Mouse (Mus musculus) hindlimb bud, embryonic 11.5 days (tissue): ENCODE data around the gene Dglucy.
"Not testable (repeated sequence)": the region's sequence is repeated elsewhere in the genome, so short reads cannot be mapped to it uniquely, and the experiment has no call there.

Experiments used
- DNase-seq: peaks from one replicate; pipeline ENCODE4 v3.0.0-alpha.2; 2012; ENCODE audit warnings: low read depth, low spot score; ENCODE audit errors: extremely low spot score

Dglucy gene

DNA sequence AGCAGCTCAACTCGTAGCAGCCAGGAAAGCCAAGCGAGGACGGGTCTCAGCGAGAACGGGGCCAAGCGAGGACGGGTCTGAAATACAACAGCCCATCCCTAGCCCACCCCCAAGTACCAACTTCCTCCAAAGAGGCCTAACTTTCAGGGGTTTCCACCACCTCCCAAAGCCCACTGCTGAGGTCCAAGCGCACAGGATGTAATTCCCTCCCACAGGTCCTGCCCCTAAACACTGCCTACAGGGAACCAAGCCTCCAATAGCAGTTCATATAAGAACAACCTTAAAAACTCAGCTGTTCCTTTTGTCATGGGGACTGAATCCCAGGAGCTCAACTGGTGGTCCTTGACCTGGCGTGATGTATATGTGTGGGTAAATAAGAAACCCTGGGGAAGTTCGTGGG lies 1.6 kb downstream of the Dglucy start:
- no peak for DNase-seq

DNA sequence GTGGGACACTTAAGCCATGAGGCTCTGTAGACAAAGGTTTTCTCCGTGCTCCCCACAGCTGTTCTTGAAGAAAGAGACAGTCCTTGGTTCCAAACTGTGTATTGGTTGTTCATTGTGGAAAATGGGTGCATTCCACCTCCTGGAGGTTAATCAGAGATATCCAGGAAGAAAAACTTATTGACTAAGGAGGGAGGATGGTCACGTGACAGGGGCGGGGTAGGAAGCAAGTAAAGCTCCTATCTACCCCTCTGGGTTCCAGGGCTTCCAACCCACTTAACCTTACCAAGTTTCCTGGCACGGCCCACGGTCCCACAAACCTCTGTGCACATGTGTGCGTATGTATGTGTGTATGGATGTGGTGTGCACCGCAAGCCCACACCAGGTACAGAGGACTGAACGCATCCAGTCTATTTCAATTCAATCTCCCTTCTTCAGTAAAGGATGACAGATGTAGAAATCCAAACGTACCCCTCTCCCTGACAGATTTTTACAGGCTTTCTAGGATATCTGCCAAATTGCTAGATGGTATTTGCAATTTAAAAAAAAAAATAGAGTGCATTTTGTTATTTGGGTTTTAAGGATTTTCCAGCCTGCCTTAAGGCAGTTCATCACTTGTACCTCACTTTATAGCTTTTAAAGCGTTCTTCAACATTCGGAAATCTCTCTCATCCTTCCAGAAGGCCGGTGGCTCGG lies 2.7 kb downstream of the Dglucy start:
- DNase-seq, result no peak

DNA sequence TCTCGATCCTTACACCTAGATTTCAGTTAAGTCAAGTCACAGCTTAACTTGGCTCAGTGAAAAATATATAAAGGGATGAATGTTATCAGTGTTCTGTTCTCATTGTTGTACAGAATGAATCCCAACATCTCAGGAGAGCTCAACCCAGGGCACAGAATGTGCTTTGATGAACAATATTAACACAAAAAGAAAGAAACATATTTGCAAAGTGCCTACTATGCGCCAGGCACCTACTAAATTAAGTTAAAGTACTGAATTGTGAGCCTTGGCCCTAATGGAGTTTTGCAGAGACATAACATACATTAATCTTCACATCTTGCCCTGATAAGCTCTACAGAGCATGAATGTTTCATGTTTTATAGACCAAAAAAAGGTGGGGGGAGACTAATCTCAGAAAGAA lies 5.3 kb downstream of the Dglucy start:
- DNase-seq, result no peak

DNA sequence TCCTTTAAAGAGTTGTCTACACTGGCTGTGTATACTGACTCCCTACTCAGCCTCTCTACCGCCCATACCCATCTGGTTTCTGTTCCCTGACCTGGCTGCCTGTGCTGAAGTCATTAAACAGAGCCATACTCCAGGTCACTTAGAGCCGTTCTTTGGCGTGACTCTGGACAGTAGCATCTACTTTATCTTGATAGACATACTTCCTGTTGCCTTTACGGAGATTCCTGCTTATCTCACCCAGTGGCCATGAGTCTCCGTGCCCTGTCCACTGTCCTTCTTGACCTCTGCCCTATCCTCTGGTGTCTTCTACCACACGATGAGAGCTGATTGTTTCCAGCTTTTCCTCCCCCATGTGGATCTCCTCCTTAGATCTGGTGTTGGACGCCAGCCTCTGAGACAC lies 6.5 kb downstream of the Dglucy start:
- no peak for DNase-seq

DNA sequence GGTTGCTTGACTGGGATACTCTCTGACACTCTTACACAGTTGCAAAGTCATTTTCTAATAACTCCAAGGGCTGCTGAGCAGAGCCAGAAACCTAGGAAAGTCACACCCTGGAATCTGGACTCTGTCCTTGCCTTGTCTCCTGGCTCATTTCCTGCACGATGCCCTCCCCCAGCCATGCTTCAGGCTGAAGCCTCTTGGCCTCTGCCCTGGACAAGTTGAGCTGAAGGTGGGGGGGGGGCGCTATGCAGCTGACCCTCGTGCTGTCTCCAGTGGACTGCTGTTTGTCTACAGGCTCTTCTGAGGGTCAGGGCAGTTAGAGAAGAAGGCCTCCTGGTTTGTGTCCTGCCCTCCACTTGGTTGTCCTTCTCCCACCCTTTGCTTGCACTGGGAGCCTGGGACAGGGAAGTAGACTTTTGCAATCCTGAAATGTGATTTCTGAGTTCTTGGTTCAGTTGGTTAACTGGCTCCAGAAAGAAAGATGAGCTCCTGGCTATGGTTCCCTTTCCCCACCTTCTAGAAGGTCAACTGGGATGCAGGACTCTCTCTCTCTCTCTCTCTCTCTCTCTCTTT lies 11.2 kb downstream of the Dglucy start:
- no peak for DNase-seq

DNA sequence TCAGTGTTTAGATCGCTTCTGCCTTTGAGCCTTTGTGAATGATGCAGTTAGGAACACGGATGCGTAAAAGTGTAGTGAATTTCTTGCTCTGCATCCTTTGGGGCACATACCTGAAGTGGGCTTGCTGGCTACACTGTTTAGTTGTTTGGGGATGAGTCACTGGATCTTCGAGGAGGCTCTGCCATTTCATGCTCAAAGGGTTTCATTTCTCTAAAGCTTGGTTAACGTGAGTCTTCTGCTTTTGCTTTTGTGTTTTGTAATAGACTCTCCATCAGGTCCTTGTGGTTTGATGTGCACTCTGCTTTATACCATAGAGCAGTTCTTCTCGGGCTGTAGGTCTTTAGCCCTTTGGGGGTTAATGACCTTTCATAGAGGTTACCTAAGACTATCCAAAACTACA lies 12.6 kb downstream of the Dglucy start:
- no peak for DNase-seq

DNA sequence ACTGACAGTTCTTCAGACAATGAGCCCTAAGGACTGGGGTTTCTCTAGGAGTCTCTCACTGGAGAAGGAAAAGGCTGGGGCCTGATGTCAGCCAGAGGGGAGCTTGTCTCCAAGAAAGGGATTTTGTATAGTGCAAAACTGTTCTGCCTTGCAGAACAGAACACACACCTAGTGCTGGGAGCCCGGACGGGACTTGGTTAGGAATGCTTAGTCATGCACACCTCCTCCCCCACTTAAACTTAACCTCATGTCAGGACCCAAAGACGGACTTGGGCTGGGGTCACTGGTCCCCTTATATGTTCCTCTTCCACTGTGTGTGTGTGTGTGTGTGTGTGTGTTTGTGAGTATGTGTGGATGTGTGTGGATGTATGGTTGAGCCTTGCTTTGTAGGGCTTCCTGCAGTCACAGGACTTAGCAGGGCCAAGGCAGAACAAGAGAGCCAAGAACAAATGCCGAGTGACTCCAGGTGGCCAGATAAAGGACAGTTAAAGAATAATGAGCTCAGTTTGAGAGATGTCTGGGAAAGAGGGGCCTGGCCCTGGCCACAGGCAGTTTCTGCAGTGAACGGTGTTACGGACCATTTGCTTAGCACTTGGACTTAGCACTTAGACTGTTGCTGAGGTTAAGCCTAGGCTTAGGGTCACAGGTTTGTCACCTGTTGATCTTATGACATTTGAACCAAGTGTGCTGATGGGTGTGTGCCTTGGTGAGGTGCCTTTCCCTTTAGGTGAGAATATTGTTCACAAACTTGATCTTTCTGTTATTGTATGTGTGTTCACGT lies 15.8 kb downstream of the Dglucy start:
- no peak for DNase-seq

DNA sequence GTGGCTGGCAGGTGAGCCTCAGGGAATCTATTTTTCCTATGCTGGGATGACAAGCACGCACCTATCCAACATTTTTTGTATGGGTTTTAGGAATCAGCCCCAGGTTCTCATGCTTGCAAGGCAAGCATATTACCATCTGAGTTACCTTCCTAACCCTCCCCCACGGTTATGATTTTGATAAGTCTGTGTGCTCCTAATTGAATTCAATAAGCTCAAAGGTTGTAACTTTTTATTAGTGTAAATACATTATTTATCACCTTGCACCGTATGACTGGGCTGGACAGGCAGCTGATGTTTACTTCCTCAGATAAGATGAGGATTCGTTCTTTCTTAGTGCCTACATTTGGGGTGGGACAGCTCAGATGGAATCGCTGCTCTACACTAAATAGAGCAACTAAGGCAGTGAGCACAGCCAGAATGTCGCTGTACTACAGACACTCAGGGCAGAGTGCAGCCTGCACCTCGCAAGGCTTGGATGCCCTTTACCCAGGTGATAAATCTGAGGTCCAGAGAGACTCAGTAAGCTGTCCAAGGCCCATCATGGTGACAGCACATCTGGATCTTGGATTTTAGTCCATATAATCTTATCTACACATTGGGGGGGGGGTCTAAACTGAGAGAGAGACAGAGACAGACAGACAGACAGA lies 16.7 kb downstream of the Dglucy start:
- no peak for DNase-seq

DNA sequence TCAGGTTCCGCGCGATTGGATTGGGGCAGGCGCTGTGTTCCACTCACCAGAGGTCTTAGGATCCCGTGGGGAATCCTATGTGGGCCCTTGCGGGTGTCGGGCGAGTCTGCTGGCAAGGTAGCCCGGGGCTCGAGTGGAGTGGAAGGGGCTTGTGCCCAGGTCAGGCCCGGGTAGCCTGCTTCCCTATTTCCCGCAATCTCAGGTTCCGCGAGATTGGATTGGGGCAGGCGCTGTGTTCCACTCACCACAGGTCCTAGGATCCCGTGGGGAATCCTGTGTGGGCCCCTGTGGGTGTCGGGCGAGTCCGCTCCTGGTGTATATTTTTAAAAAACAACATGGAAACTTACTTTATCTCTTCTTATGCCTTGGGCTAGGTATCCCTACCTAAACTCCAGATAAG lies 24.5 kb downstream of the Dglucy start:
- not testable (repeated sequence) for DNase-seq

DNA sequence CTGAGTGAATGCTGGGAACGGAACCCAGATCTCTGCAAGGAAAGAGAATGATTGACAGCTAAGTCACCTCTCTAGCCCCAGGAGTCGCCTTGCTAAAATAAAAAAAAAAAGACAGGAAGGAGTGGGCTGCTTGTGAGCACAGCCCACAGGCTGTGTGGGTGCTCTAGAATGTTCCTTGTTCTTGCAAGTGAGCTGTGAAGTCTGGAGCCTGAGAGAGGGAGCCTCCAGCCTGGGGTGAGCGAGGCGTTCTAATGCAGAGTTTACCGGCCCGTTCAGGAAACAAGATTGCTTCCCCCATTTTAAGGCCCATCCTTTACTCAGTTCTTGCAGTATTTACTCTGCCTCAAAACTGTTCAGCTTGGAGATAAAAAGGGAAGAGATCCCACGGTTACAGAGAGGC lies 28.4 kb downstream of the Dglucy start:
- no peak for DNase-seq

DNA sequence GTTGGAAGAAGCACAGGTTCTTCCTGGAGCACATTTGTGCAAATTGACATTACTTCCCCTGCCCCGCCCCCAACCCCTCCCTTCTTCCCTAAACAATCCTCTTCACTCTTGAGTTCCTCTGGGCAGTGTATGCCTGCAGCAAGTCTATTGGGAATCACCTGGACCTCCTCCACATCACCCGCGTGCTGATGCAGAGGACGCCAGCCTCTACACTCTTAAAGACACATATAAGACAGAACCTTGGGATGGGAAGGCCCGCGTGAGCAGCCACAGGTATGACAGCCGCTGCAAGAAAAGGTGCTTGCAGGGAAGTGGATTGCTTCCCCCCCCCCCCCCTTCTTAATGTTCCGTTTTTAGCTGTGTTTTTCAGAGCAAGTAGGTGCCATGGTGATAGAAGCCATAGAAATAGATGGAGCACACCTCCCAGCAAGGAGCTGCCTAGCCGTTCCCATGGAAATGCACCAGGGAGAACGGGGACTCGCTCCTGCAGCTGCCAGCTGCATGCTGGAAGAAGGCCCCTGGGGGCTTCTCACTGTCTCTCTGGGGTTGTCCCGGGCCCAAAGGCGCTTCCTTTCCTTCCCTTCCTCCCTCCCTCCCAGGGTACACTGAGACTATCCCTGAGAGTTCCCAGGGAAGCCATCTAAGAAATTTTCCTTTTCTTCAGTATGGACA lies 29.9 kb downstream of the Dglucy start:
- DNase-seq, result no peak

DNA sequence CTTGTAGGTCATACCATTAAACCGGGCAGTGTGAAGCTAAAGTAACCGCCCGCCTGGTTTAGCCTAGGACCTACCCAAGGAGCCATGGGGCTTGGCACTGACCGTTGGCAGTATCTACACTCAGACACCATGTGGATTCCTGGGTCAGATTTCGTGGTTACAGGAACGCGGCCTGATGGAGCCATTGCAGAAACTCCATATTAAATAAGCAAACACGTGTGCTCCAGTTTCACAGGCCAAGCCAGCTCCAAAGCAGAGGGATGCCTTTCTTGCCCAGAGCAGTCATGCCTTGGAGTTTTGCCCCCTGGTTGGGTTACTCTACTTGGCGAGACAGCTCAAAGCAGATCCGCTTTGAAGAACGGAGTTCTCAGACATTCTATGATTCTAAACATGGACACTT lies 31.7 kb downstream of the Dglucy start:
- DNase-seq, result no peak

DNA sequence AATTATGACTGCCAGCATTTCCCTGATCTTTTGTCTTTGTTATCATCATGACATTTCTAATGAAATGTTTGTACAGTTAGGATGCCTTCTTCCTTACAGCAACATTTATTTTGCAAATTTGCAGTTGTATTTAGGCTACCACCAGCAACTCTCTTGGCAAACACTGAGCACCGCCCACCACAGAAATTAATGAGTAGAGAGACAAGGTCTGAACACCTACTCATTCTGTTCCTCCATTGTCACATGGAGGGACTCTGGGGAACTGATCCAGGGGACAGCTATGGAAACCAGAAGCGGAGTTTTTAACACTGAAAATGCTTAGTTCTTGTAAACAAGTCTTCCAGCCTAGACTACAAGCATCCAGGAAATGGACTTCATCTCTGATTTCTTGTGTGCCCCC lies 35.0 kb downstream of the Dglucy start:
- no peak for DNase-seq

DNA sequence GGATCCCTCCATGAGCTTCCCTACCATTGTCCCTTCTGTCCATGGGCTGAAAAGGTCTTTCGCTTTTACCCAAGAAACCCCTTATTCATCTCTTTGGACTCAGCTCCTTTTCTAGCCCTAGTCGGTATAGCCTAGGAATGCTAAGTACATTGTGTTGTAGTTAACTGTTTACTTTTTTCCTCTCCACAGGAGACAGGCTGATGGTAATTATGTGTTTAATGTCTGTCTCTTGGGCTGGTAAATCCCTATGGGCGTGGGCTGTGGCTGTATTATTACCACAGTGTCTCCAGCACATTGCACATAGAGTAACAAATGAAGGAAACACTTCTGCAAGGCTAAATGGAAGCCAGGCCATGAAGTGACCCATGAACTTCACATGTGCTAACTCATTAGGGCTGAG lies 35.8 kb downstream of the Dglucy start:
- DNase-seq, result no peak

DNA sequence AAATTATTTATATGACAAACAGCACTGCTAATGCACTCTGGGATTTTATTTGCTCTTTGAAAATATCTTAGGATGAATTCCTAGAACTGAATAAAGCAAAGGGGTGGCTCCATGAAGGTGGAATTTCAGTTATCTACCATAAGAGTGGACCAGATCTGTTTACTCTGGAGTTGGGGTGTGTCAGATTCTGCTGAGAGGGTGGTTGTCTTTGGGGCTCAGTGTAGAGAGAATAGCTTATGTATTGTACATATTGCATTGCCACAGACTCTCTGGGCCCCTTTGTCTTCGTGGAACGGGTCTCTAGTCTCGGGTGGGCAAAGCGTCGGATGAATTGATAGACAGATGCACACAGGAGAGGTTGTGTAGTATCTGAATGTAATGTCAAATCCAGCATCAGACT lies 38.0 kb downstream of the Dglucy start:
- DNase-seq, result no peak

DNA sequence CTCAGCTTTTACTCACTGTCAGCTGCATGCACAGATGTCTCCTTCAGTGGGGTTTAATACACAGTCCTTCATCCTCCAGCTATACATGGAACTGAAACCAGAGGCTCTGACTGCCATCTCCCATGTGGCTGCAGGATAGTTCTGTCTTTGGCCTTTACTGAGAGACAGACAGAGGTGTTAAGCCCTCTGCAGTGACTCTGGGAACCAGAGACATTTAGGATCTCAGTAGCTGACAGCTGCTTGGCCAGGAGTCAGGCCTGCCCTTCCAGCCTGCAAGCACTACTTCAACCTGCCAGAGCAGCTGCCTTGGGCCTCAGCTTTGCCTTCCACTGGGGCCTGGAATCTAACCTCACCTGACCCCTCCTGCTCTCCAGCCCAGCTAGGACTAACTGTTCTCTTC lies 41.1 kb downstream of the Dglucy start:
- no peak for DNase-seq

DNA sequence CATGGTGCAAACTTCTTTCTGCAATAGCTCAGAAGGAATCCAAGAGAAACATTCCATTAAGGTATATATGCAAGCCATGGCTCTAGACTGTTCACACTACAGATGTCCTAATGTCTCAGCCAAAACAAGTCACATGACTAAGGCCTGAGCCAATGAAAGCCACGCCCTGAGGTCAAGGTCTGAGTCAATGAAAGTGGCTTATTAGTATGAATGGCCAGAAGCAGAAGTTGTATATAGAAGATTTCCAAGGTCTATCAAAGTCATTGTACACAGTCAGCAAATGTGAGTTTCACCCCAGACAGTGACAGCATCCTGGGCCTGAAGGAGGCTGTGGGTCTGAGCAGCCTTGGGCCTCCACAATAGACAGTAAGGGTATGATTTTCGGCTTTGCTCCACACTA lies 52.2 kb downstream of the Dglucy start:
- no peak for DNase-seq

DNA sequence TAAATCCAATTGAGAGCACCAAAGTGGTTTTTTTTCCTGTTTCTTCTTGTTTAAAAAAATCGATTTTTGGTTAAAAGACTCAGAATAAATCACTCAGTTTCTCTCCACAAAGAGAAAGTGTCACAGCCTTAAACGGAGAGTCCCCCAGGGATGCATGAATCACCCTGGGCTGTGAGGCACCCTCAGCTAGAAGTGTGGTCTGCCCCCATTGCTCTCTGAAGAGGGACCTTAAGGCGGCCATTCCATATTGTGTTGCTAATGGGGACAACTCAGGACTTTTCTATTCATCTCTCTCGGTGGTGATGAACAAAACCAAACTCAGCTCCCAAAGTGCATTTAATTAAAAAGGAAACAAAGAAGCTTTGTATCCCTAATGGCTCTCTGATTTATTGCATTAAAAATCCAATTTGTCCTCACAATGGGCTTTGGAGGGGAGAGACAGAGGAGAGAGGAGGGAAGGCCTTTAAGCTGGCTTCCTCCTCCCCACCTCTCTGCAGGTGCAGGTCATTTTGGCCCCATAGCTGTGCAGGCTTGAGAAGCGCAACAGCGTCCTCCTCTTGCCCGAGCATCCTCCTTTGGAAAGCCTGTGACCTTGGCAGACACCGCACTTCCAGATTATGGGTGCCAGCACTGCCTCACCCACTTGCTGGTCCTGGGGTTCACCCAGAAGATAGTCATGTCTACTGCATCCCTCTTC lies 52.9 kb downstream of the Dglucy start:
- no peak for DNase-seq

DNA sequence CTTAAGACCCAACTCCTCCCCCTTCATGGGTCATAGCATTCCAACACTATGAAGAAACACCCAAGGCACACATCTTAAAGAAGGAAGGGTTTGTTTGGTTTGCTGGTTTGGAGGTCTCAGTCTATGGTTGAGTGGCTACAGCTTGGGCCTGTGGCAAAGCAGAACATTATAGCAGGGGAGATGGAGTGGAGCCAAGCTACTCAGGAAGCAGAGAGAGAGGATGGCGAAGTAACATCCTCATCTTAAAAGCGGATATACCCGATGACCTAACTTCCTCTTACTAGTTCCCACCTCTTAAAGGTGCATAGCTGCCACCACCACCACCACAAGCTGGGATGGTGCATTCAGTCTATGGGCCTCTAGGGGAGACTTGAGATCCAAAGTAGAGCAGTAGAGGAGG lies 58.4 kb downstream of the Dglucy start:
- no peak for DNase-seq

DNA sequence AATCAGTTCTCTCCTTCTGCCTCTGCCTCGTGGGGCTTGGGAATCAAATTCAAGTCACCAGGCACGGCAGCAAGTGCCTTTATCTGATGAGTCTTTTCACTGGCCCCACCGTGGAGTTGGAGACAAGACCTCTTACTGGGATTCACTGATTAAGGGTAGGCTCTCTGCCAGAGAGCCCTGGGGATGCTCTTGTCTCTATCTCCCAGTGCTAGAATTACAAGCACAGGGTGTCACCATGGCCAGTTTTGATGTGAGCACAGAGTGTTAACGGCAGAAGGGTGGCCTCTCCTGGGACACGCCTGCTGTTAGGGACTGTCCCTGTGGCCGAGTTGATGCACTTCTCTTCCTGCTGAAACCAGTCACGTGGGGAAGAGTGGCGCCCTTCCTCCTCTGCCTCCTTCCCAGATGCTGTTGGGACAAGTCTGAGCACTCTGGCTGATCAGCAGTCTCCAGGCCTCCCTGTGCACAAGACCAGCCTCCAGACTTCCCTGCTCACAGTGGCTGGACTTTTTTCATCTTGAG lies 60.3 kb downstream of the Dglucy start:
- DNase-seq, result no peak

DNA sequence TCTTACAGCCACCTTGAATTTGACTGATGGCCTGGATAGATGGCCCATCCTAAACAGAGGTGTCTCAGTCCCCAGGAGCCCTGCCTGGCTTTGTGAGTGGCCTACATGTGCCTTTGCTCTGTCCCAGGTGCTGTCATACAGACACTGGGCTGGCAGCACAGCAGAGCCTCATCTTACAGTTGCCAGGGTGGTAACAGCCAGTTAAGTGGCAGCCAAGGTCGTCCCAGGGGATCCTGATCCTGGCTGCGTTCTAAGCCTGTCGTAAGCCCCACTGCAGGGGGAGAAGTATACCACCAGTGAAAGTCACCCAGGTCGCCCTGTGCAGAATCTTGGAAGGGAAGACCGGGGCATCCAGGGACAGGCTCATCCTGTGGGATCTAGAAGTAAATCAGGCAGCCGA lies 61.1 kb downstream of the Dglucy start:
- DNase-seq, result no peak
